Comparison of ENCODE assay signal across 15 mouse cellular contexts in the genomic region with DNA sequence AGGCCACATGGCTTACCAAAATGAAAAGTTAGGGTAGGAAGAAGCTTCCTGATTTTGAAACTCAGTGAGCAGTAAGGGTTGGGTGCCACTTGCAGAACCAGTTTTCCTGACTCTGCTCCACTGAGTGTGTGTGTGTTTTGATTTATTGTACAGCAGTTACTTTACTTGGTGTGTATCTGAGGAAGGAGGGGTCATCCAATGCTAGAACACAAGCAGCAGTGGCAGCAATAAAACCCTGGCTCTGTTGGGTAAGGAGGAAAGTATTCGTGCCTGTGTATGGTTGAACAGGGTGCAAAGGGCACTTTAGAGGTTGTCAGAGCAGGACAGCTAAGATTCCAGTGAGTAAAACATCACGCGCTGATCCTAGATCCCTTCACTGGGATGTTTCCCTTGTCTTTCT. TPM values are rescaled to one million over a fixed set of nuclear protein-coding genes. Genes with fewer than 3 reads are reported as not detected.
DNase-seq lines count a peak whose midpoint lies in the region; ATAC-seq and TF ChIP-seq lines count a peak whose summit lies in the region.
"Had no signal": no experiment of that assay in that cellular context is flagged by ENCODE, and none has a peak within 500 bp of the region (broad histone marks: within the 10 kb centered on the region; RNA-seq: fewer than 3 reads in every experiment).

No protein-coding gene starts in this region.

- no peak for DNase-seq in heart, adult 18-20 months
- no peak for DNase-seq in liver, postnatal 0 days
- DNase-seq in forebrain, embryonic 11.5 days (ENCODE audit: low spot score): no peak
- DNase-seq: adrenal gland, postnatal 10 days; cerebellum, adult 8-10 months; layer of hippocampus, adult 9-11 months; lung, embryonic 14.5 days had no signal

- H3K27me3 ChIP-seq in heart, embryonic 13.5 days (replicated peaks): no peaks in the 10 kb centered on the region
- no peaks in the 10 kb centered on the region for H3K27me3 ChIP-seq in liver, postnatal 0 days (ENCODE audit: insufficient read depth, low read length)
- no peaks in the 10 kb centered on the region for H3K27me3 ChIP-seq in liver, embryonic 12.5 days (replicated peaks)
- no peaks in the 10 kb centered on the region for H3K27me3 ChIP-seq in kidney, embryonic 16.5 days (ENCODE audit: insufficient read depth, low read length)
- no peaks in the 10 kb centered on the region for H3K27me3 ChIP-seq in stomach, embryonic 15.5 days (replicated peaks)
- H3K27me3 ChIP-seq in forebrain, embryonic 11.5 days (ENCODE audit: control insufficient read depth, insufficient read depth, low read length): no peaks in the 10 kb centered on the region
- H3K27me3 ChIP-seq: megakaryocyte, embryonic 14.5 days; neural tube, embryonic 13.5 days had no signal

- H3K9ac ChIP-seq in heart, embryonic 13.5 days: 0 out of 2 replicates have a peak overlapping the region, but pooled peaks have one; percentile 17
- H3K9ac ChIP-seq in liver, postnatal 0 days (replicated peaks): no peak overlapping the region
- H3K9ac ChIP-seq in liver, embryonic 12.5 days: no peak overlapping the region
- H3K9ac ChIP-seq in kidney, embryonic 16.5 days (replicated peaks; ENCODE audit: low read length): no peak overlapping the region
- no peak overlapping the region for H3K9ac ChIP-seq in stomach, embryonic 15.5 days
- no peak overlapping the region for H3K9ac ChIP-seq in forebrain, embryonic 11.5 days (ENCODE audit: low read length)
- H3K9ac ChIP-seq: hindbrain, embryonic 14.5 days; lung, embryonic 14.5 days; neural tube, embryonic 13.5 days had no signal

- WGBS in heart, embryonic 13.5 days: 87% methylated on average over 3 of the region's 3 CpGs
- WGBS in liver, postnatal 0 days (ENCODE audit: insufficient replicate concordance): 63% methylated on average over 3 of the region's 3 CpGs
- WGBS in liver, embryonic 12.5 days (ENCODE audit: insufficient replicate concordance): 82% methylated on average over 3 of the region's 3 CpGs
- WGBS in kidney, embryonic 16.5 days: 87% methylated on average over 3 of the region's 3 CpGs
- 82% methylated on average over 3 of the region's 3 CpGs for WGBS in stomach, embryonic 15.5 days
- WGBS in forebrain, embryonic 11.5 days: 95% methylated on average over 3 of the region's 3 CpGs

- no peak for ATAC-seq in heart, embryonic 13.5 days (ENCODE audit: extremely low read depth, insufficient number of reproducible peaks, low FRiP score, low TSS enrichment)
- peak; percentile 43 for ATAC-seq in liver, postnatal 0 days
- no peak for ATAC-seq in liver, embryonic 12.5 days
- ATAC-seq in kidney, embryonic 16.5 days (ENCODE audit: low FRiP score, low TSS enrichment): peak; percentile 39; the same call in 1 of the 2 replicates
- peak; percentile 70; the same call in 1 of the 2 replicates for ATAC-seq in stomach, embryonic 15.5 days (ENCODE audit: insufficient read depth, low FRiP score, low read depth)
- no peak for ATAC-seq in forebrain, embryonic 11.5 days (replicated peaks; ENCODE audit: low FRiP score)
- ATAC-seq in monocyte, adult 5-6 weeks (replicated peaks; ENCODE audit: insufficient number of reproducible peaks, low FRiP score, low TSS enrichment, poor library complexity, severe bottlenecking): no peak

- peaks cover 10% of the 10 kb centered on the region; the same call in 1 of the 2 replicates for H3K36me3 ChIP-seq in heart, embryonic 13.5 days
- H3K36me3 ChIP-seq in liver, postnatal 0 days (replicated peaks; ENCODE audit: insufficient read depth, low read length): no peaks in the 10 kb centered on the region
- 0 out of 2 replicates have a peak, but pooled peaks cover 2% of the 10 kb centered on the region for H3K36me3 ChIP-seq in liver, embryonic 12.5 days
- H3K36me3 ChIP-seq in kidney, embryonic 16.5 days (ENCODE audit: insufficient read depth, low read length): peaks cover 12% of the 10 kb centered on the region; the same call in 1 of the 2 replicates
- 0 out of 2 replicates have a peak, but pooled peaks cover 4% of the 10 kb centered on the region for H3K36me3 ChIP-seq in stomach, embryonic 15.5 days
- no peaks in the 10 kb centered on the region; the same call in 1 of the 2 replicates for H3K36me3 ChIP-seq in forebrain, embryonic 11.5 days (ENCODE audit: control insufficient read depth, insufficient read depth, low read length)

- peaks cover 32% of the 10 kb centered on the region for H3K4me1 ChIP-seq in heart, embryonic 13.5 days
- H3K4me1 ChIP-seq in liver, postnatal 0 days (ENCODE audit: insufficient read depth): peaks cover 25% of the 10 kb centered on the region
- H3K4me1 ChIP-seq in liver, embryonic 12.5 days: peaks cover 20% of the 10 kb centered on the region
- H3K4me1 ChIP-seq in kidney, embryonic 16.5 days (ENCODE audit: insufficient read depth, low read length): no peaks in the 10 kb centered on the region
- peaks cover 14% of the 10 kb centered on the region; the same call in 1 of the 2 replicates for H3K4me1 ChIP-seq in stomach, embryonic 15.5 days
- H3K4me1 ChIP-seq in forebrain, embryonic 11.5 days (replicated peaks; ENCODE audit: control insufficient read depth, insufficient read depth, low read length): no peaks in the 10 kb centered on the region
- H3K4me1 ChIP-seq: neural tube, embryonic 13.5 days had no signal

- H3K4me3 ChIP-seq in heart, embryonic 13.5 days: no peak overlapping the region
- no peak overlapping the region for H3K4me3 ChIP-seq in liver, postnatal 0 days (ENCODE audit: low read depth, low read length)
- no peak overlapping the region for H3K4me3 ChIP-seq in liver, embryonic 12.5 days
- no peak overlapping the region for H3K4me3 ChIP-seq in kidney, embryonic 16.5 days (ENCODE audit: low read length)
- H3K4me3 ChIP-seq in stomach, embryonic 15.5 days (replicated peaks): no peak overlapping the region
- no peak overlapping the region for H3K4me3 ChIP-seq in forebrain, embryonic 11.5 days (ENCODE audit: low read depth, low read length)
- H3K4me3 ChIP-seq: megakaryocyte, embryonic 14.5 days; neural tube, embryonic 13.5 days had no signal

- peak overlapping the region; percentile 55 for H3K27ac ChIP-seq in heart, embryonic 13.5 days (replicated peaks)
- 0 out of 2 replicates have a peak overlapping the region, but pooled peaks have one; percentile 1 for H3K27ac ChIP-seq in liver, postnatal 0 days (ENCODE audit: low read depth)
- no peak overlapping the region for H3K27ac ChIP-seq in liver, embryonic 12.5 days
- H3K27ac ChIP-seq in kidney, embryonic 16.5 days (ENCODE audit: low read length): no peak overlapping the region; the same call in 1 of the 2 replicates
- peak overlapping the region; percentile 75 for H3K27ac ChIP-seq in stomach, embryonic 15.5 days
- no peak overlapping the region for H3K27ac ChIP-seq in forebrain, embryonic 11.5 days (ENCODE audit: low read depth, low read length)
- H3K27ac ChIP-seq: hindbrain, embryonic 14.5 days; neural tube, embryonic 13.5 days had no signal

- no peak for TF ChIP-seq CTCF in liver, postnatal 0 days (IDR thresholded peaks at IDR 0.05; ENCODE audit: low read depth)

- H3K4me2 ChIP-seq in heart, embryonic 13.5 days: peak overlapping the region; percentile 35
- H3K4me2 ChIP-seq in liver, postnatal 0 days (ENCODE audit: low read depth, low read length): no peak overlapping the region
- no peak overlapping the region for H3K4me2 ChIP-seq in liver, embryonic 12.5 days
- H3K4me2 ChIP-seq in kidney, embryonic 16.5 days (replicated peaks; ENCODE audit: low read depth, low read length): no peak overlapping the region
- H3K4me2 ChIP-seq in stomach, embryonic 15.5 days: no peak overlapping the region
- H3K4me2 ChIP-seq in forebrain, embryonic 11.5 days (ENCODE audit: low read depth, low read length, severe bottlenecking): no peak overlapping the region
- H3K4me2 ChIP-seq: hindbrain, embryonic 14.5 days; lung, embryonic 14.5 days; neural tube, embryonic 13.5 days had no signal

- no peak for TF ChIP-seq EP300 in liver, postnatal 0 days (IDR thresholded peaks at IDR 0.05; ENCODE audit: low read depth)

- H3K9me3 ChIP-seq in heart, embryonic 13.5 days: no peaks in the 10 kb centered on the region
- peaks cover 3% of the 10 kb centered on the region; the same call in 1 of the 2 replicates for H3K9me3 ChIP-seq in liver, postnatal 0 days (ENCODE audit: low read length)
- no peaks in the 10 kb centered on the region for H3K9me3 ChIP-seq in liver, embryonic 12.5 days (replicated peaks)
- no peaks in the 10 kb centered on the region for H3K9me3 ChIP-seq in kidney, embryonic 16.5 days (ENCODE audit: low read length)
- no peaks in the 10 kb centered on the region for H3K9me3 ChIP-seq in stomach, embryonic 15.5 days
- no peaks in the 10 kb centered on the region for H3K9me3 ChIP-seq in forebrain, embryonic 11.5 days (ENCODE audit: control insufficient read depth, low read length)
- H3K9me3 ChIP-seq: megakaryocyte, embryonic 14.5 days; neural tube, embryonic 13.5 days had no signal

RNA-seq across cellular contexts. Expression of a gene that starts 11.1 kb away (rescaled TPM):
- polyA plus RNA-seq in heart, embryonic 13.5 days (2015; fragmentation: Nextera tagmentation; extraction: Ambion mirVana): 95.5 and 96.5 TPM in 2 replicates
- 10 to 100 TPM; 43.3 to 47.3 TPM for total RNA-seq in heart, adult 18-20 months (2021)
- polyA plus RNA-seq in liver, postnatal 0 days (2015; fragmentation: Nextera tagmentation; extraction: Ambion mirVana): 38.9 and 40.8 TPM in 2 replicates
- polyA plus RNA-seq in liver, embryonic 12.5 days (2016; fragmentation: Nextera tagmentation; extraction: Ambion mirVana): 51.3 and 51.8 TPM in 2 replicates
- 113 and 126 TPM in 2 replicates for polyA plus RNA-seq in kidney, embryonic 16.5 days (2015; fragmentation: Nextera tagmentation; extraction: Ambion mirVana)
- polyA plus RNA-seq in stomach, embryonic 15.5 days (2015; fragmentation: Nextera tagmentation; extraction: Ambion mirVana): 134 and 154 TPM in 2 replicates
- 181 and 182 TPM in 2 replicates for polyA plus RNA-seq in forebrain, embryonic 11.5 days (2014; fragmentation: Nextera tagmentation; extraction: Ambion mirVana)
- 41.5 to 104 TPM (median 62.5 TPM) in 3 replicates for total RNA-seq in monocyte, adult 5-6 weeks (2017)

RNA-seq across cellular contexts. Expression of a gene that starts 45.2 kb away (rescaled TPM):
- polyA plus RNA-seq in heart, embryonic 13.5 days (2015; fragmentation: Nextera tagmentation; extraction: Ambion mirVana): 5.2 TPM in 2 replicates
- 1 to 10 TPM; 3.1 to 4.7 TPM for total RNA-seq in heart, adult 18-20 months (2021)
- polyA plus RNA-seq in liver, postnatal 0 days (2015; fragmentation: Nextera tagmentation; extraction: Ambion mirVana): 3.2 and 3.3 TPM in 2 replicates
- polyA plus RNA-seq in liver, embryonic 12.5 days (2016; fragmentation: Nextera tagmentation; extraction: Ambion mirVana): 6.8 and 7.6 TPM in 2 replicates
- 8.7 and 8.8 TPM in 2 replicates for polyA plus RNA-seq in kidney, embryonic 16.5 days (2015; fragmentation: Nextera tagmentation; extraction: Ambion mirVana)
- polyA plus RNA-seq in stomach, embryonic 15.5 days (2015; fragmentation: Nextera tagmentation; extraction: Ambion mirVana): 8.6 and 8.9 TPM in 2 replicates
- 9.7 and 9.8 TPM in 2 replicates for polyA plus RNA-seq in forebrain, embryonic 11.5 days (2014; fragmentation: Nextera tagmentation; extraction: Ambion mirVana)
- total RNA-seq in monocyte, adult 5-6 weeks (2017): 10.0 to 29.5 TPM (median 21.4 TPM) in 3 replicates

Comparison
In these comparisons a context has a peak if more than half of its experiments do, and no peak if none do; other contexts are left out.
1. ATAC-seq: peak in liver, postnatal 0 days (single experiment), kidney, embryonic 16.5 days (single experiment) and stomach, embryonic 15.5 days (single experiment); none in heart, embryonic 13.5 days (single experiment), liver, embryonic 12.5 days (single experiment), forebrain, embryonic 11.5 days (single experiment) and monocyte, adult 5-6 weeks (single experiment).
2. H3K27ac ChIP-seq: peak in heart, embryonic 13.5 days (single experiment), liver, postnatal 0 days (single experiment) and stomach, embryonic 15.5 days (single experiment); none in liver, embryonic 12.5 days (single experiment), kidney, embryonic 16.5 days (single experiment) and forebrain, embryonic 11.5 days (single experiment).